Mouse (Mus musculus): ENCODE results near the gene Sugp1.

The Sugp1 gene

DNA sequence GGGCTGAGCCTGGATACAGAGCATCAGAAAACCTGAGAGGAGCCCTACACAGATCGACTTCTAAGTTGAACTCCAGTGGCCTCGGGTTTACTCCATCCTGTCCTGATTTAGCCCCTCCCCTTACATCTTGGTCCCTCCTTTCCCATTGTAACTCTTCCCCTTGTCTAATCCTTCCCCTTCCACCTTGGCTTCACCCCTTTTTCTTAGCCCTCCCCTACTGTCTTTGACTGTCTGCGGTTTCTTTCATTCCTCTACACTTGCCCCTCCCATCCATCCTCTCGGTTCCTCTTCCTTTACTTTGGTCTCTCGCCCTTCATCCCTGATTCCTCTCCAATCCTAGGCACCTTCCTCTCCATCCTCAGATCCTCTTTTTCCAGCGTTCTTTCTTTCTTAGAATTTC lies 71.9 kb downstream of the Sugp1 start:
- no peak for DNase-seq

DNA sequence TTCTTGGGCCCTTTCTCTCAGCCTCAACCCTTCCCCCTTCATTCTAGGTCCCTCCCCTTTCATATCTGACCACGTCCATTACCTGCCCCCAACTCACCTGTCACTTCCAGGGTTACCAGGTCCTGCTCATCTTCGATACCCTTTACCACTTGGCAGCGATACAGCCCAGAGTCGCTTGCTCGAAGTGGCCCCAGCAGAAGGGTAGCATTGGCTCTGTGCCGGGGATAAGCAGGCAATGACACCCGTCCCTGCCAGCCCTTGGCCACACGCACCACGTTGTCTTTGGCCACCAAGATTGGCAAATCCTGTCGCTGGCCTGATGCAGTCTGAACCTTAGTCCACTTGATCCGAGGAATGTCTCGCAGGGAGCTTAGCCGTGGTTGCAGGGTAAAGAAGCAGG lies 72.3 kb downstream of the Sugp1 start:
- no peak for DNase-seq

DNA sequence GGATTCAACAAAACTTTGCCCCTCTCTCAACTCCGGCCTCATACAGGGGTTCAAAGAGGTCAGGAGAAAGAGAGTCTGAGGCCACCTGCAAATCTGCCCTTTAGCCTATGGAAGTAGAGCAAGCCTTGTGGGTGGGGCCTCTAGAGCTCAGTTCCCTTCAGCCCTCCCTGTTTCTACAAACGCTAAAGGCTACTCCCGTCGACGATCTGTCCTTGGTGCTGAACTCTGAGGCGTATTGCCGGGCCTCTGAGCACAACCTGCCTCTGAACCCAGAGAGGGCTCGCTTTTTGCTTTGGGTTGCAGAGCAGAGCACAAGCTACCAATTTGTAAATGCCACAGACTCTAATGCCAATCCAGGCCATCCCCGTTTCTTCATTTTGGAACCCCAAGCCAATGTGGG lies 75.0 kb downstream of the Sugp1 start:
- DNase-seq, result peak; percentile 55

DNA sequence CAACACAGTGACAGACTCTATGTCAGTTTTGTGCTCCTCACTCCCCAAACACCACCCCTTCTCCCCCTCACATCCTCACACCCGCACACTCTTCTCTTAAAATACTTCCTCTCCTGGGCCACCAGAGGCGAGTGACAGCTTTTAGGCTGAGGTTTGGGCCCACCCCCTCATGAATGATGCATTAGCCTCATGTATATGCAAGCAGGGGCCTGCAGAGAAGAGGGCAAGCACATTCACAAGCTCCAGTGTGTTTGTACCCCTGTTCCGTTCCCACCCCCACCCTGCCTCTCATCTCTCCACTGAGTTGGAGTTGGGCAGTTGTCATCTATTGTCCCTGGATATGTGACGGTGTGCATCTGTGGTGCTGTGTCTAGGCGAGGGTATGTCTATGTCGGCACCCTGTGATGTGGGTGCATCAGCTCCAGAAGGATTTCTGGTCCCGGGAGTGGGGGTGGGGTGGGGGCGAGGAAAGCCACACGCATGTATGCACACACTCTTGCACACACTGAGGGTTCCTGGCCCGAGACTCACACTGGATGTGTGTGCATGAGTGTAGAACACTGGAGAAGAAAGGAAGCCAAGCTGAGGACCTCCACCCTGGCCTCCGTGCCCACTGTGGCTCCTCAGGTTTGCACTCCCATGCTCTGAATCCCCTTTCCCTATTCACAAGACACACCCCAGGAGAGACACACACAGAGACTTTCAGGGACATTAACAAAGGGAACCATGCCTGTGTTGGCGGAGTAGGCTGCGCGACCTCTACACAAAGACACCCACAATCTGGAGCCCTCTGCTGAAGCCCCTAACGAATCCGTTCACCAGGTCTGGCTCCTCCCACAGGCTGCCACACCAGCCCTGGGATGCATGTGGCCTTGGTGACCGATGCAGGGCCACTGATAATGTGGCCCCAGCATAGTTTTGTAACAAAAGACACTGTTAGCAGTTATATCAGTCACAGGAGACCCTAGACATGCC lies 76.4 kb downstream of the Sugp1 start:
- DNase-seq, result peak; percentile 57

DNA sequence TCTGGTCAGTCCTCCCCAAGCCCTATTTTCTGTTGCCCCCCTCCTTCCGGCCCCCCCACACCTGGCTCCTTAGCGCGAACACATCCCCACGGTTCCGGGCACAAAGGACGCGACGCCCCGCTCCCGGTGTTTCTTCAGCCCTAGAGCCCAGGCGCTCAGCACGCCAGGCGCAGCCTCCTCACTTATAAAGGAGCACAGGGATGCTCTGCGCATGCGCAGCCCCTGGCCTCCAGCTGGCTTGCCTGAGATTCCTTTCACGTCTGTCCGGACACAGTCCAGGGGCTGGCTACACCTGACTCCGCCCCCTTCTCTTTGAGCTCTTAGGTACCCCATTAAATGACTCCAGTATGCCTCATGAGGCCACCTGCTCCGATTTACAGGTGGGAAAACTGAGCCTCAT lies 78.1 kb downstream of the Sugp1 start, which contains the start of gene Ncan:
Ncan (minus strand) TSS at position 207 of the 400 bp plus-strand sequence.
- DNase-seq, result peak; percentile 92

All from retina, postnatal 1 day (tissue).